Mouse (Mus musculus) natural killer cell, adult 2 months (primary cell): ENCODE measurements around the gene Prnd.
A peak's percentile ranks its signal among the peaks of the same experiment; 100 is the strongest.

ENCODE experiments used
- DNase-seq, 2 experiments: peaks; one replicate each; pipeline ENCODE4 v3.0.0; 2022; ENCODE audit warnings: low spot score in 2 of 2

The Prnd gene

DNA sequence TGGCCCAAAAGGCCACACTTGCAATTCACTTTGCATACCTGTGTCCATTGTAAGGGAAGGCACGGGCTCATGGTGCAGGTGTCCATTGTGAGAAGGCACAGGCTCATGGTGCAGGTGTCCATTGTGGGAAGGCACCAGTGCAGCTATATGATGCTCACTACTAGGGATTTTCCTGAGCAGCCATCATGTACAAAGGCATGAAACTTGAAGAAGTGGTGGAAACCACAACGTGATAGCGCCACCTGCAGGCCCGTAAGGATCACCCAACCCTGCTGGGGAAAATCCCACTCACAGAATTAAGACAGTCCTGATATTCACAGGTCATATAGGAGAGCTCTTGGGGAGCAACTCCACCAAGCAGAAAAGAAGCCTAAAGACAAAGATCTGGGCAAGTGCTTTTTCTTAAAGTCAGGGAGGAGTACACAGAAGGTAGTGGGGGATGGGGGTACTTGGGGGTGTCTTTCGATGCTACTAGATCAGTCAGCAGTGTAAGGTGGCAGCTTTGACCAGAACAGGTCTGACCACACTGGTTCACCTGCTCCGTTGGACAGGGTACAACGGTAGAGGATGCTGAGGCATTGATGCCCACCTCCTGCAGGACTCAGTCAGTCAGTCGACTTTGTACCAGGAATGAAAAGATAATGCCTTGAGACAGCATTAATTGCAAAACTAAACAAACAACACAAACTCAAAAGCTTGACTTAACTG lies 11.1 kb upstream of the Prnd start:
- peak; percentile 21 to 52 for DNase-seq

DNA sequence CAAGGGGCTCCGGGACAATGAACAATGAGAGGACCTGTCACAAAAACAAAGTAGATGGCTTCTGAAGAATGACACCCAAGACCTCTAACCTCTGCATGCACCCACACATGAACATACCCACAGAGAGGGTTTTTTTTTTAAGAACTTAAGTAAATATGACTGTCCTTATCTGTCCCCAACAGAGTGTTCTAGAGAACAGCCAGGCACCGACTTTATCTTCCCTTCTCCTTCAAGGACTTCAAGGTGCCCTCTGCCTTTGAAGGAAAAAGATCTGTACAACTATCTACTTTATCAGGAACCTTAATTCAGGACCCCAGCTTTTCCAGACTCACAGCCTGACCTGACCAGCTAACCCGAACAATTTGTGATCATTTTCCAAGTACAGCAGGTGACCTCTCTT lies 10.2 kb upstream of the Prnd start:
- DNase-seq = no peak

DNA sequence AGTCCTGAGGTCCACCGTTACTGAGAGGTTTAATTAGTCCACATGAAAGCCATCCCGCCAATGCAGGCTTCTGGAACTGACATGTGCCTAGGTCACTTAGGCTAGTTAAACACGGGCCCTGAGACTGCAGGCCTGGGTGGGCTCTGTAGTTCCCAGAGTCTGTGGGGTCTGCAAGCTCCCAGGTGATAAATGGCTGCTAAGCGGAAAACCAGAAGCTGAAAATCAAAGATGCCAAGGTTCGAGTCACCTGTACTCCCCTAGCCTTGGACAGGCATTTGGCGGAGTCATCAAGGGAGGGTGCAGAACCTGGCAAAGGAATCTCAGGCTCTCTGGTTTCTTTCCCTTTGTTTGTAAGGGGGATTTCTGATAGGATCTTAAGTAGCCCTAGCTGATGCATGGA lies 9.2 kb upstream of the Prnd start:
- no peak for DNase-seq

DNA sequence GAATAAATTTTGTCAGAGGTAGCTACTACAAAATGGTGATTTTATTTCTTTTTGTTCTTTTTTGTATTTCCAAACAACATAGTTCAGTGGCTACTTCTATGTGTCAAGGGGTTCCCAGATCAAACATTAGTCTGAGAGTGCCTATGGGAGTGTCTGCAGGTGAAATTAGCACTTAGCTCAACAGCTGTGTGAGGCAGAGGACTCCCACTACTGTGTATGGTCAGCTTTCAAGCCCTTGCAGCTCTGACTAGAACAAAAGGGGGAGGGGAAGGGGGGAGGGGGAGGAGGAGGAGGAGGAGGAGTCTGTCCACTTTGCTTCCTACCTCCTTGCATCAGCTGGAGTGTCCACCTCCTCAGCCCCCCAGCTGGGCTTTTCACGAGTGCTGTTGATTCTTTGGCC lies 6.3 kb upstream of the Prnd start:
- no peak for DNase-seq

DNA sequence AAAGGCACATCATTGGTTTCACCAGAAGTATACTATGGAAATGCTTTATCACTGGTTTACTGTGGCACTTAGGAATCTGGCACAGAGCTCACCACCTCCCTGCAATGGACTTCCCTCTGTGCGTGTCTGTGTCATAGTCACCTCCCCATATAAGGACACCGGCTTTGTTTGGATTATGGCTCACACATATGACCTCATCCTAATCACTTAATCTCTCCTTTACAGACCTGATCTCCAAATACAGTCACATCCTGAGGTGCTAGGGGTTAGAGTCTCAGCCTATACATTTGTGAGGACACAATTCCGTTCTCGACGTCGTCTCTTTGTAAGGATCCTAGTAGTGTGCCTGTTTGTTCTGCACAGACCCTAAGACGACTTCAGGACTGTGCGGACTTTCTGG lies 5.4 kb upstream of the Prnd start:
- DNase-seq = no peak

DNA sequence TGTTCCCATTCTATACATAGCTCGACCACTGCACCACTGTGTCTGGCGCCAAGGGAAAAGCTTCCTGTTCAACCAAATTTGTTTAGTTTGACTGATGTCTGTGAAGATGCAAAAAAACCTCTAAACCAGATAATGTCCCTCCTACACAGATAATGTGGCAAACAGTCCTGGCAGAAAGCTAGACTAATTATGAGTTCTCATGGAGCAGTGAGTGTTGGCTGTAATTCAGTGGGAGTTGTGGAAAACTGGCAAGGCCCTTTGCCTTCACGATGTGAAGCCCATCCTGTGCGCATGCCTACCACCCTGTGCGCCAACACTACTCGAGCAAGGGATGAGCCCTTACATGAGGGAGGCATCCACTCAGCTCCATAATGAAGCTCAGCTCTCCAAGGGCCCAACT lies 4.9 kb upstream of the Prnd start:
- no peak for DNase-seq

DNA sequence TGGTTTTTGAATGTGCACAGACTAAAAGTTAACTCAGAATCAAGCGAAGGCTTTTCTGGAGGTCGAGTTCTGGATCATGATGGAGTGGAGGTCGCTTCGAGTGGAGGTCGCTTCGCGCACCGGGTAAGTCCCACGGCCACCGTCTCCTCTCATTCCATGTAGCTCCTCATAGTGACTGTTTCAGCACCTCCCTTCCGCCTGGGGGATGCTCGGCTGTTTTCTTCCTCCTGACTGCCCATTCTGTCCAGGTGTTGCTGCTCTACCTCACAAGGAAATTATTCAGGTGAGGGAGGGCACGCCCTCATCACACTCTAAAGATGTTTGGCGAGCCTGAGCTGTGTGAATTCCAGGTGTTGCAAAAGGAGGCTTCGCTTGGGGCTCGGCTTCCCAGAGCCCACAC lies 4.3 kb upstream of the Prnd start:
- no peak for DNase-seq

DNA sequence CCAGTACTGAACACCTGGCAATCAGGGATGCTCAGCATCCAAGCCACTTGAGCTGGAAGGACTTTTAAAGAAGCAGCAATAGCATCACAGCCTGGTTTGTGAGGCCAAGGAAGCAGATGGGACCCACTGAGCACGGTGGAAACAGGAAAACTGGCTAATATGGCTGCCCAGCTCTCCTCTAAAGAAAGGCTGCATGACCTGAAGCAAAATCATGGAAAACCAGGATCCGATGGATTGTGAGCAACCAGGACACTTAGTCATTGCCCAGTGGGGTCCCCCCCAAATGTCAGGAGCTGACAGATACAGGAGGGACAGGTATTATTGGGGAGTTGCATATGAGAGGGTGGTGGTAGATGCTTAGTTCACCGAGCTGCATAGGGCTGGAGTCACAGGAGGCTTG lies 2.5 kb upstream of the Prnd start:
- no peak for DNase-seq

DNA sequence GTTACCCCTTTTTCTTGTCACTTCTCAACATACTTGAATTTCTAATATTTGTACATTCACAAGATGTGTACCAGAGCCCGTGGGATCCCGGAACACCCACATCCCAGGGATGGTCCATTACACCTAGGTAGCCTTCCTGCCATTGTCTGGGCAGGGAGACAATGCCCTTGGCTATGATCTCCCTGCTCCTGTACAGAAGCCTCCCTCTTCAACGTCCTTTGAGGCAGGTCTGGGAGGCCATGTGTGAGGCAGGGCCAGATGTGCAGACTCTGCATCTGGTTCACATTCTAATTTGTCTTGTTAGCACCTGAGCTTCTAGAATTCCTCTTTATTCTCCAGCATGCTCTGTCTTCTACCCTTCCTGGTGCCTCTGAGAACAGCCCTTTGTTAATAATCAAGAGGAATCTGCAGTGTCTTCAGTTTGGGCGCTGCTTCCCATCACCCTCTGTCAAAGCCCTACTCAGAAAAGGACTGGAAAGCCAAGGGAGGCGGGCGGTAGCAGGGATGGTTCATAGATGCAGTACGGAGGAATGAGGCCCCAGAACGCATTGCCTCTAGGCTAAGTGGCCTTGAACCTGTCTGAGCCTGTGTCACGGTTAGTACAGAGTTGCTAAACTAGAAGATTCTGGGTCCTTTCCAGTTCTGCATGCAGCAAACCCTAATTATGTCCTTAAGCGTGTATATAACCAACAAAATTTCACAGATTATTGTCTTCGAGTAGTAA lies 1.6 kb upstream of the Prnd start:
- DNase-seq = no peak

DNA sequence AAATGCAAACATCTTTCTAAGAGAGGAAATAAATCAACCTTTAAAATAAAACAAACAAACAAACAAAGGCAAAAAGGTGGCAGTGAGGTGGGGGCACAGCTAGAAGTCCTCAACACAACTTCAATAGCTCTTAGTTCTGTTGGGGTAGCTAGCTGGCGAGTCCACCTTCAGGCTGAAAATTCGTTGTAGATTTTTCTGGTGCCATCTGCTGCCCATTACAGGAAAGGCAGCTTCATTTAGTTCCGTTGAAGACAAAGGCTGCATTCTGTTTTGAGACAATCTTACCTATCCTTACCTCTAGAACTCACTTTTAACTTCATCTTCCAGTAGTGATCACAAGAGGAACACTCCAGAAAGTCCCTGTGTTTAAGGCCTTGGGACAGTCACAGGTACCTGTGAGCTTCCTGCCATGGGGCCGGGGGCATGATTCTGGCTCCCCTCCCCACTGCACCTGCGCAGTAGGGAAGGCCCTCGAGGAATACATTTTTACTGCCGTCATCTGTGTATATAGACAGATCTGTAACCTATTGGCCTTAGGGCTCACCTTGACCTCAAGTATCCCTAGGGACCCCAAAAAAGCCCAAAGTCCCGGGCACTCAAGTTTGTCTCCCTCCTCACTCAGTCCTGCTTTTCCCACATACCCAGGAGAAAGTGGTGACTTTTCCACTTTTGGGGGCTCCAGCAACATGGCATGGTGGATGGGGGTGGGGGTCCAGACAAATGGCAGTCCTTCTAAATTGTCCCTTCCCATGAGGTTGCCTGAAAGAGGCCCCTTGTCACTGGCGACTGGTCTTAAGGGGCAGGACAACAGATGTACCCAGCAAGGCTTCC lies 679 bp upstream of the Prnd start:
- peak in 1 of 2 experiments; percentile 41 for DNase-seq

DNA sequence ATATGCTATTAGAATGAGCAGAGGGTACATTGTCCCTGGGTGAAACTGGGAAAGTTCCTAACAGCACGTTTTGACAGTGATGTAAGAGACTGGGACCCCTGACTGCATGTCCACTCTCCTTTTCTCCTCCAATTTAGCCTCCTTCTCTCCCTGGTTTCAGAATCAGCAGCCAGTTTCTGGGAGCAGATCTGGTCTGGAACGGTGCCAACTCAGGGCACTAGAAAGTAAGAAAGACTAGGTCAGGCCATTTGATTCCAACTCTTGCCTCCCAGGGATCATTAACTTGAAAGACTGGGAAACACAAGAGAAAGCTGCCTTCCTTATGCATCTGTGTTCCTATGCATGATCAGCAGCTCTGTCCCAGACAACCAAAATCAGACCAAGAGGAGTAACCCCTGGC lies 1.8 kb downstream of the Prnd start:
- no peak for DNase-seq

DNA sequence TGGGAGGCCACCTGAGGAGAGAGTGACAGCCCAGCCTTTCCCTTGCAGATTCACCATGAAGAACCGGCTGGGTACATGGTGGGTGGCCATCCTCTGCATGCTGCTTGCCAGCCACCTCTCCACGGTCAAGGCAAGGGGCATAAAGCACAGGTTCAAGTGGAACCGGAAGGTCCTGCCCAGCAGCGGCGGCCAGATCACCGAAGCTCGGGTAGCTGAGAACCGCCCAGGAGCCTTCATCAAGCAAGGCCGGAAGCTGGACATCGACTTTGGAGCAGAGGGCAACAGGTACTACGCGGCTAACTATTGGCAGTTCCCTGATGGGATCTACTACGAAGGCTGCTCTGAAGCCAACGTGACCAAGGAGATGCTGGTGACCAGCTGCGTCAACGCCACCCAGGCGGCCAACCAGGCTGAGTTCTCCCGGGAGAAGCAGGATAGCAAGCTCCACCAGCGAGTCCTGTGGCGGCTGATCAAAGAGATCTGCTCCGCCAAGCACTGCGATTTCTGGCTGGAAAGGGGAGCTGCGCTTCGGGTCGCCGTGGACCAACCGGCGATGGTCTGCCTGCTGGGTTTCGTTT lies 2.4 kb downstream of the Prnd start:
- no peak for DNase-seq

DNA sequence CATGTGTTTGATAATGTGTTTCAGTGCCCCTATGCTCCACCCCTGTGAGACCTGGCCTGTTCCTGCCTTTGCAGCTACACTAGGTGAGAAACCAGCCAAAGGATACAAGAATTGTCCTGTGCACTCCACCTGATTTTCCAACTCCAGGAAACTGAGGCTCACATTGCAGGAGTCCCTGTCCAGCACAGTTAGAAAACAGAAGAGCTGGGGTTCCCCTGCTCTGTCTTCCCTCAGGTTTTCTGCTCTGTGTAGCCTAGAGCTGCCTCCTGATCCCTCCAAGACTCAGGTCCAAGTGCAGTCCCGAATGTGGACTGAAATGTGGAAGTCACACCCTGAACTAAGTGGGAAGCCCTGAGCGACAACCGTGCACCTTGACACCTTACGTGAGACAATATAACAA lies 3.0 kb downstream of the Prnd start:
- no peak for DNase-seq

DNA sequence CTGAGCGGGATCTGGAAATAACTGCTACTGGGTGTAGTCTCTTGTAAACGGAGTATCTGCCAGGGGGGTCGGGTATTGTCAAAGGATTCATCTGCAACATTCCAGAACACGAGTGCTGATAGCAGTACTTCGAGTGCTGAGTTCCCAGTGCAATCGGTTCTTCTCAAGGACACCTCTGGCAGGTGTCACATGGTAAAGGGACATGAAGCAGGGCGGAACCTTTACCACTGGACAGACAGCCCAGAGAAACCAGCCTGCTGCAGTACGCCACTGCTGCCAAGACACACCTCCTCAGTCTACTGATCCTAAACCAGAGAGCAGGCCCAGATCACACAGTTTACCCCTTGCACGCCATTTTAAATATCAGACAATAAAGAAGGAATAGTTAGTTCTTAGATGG lies 4.2 kb downstream of the Prnd start:
- DNase-seq = no peak

DNA sequence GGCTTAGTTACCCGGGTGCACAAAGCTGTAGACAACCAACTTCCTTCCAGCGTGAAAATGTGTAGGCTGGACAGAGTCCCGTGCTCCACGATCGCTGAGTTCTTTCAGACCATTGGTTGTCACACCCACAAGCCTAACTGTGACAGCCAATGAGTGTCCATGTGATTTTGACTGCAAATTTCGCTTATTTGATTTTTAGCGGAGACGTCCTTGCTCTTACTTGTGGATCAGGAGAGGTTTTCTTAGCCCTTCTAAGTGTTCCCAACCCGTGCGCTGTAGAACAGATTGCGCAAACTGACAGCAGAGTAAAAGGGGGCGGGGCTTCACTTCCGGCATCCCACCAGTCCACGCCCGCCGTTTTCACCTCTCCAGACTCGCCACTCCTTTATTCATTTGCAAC lies 4.6 kb downstream of the Prnd start:
- no peak for DNase-seq

DNA sequence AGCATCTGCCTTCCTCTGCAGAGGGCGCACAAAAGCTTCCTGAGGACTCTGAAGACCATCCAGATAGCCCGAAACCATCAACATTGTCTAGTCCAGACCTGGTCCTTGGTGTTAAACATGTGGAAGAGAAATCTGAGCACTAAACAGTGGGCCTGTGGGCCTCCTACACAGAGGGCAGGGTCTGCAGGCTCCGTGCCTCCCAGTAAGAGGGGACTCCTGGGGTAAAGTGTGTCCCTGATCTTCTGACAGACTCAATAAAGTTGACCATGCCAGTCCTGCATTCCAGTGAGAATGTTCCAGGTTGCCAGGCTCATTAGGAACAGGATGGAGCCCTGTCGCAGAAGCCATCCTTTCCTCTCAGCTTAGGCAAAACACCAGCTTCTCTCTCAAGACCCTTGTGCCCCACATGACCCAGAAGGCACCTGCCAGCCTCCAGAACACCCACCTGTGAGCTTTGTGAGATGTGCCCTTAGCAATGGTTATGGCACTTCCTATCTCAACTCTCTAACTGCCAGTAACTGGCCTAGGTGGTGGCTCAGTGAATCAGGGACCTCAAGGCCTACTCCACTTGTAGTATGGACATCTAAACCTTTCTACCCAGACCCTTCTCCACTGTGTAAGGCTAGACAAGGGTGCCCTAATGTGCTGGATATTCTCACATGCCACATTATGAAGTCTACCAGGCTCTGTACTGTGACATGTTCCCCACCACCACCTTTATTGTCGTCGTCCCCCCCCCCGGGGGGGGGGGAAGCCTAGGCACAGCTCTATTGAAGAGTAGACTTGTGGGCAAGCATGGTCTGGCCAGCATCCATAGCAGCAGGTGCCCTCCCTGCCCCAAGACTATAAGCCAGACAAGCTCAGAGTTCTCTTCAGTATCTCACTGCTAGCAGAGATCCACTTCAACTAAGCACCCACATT lies 5.9 kb downstream of the Prnd start:
- DNase-seq = no peak

DNA sequence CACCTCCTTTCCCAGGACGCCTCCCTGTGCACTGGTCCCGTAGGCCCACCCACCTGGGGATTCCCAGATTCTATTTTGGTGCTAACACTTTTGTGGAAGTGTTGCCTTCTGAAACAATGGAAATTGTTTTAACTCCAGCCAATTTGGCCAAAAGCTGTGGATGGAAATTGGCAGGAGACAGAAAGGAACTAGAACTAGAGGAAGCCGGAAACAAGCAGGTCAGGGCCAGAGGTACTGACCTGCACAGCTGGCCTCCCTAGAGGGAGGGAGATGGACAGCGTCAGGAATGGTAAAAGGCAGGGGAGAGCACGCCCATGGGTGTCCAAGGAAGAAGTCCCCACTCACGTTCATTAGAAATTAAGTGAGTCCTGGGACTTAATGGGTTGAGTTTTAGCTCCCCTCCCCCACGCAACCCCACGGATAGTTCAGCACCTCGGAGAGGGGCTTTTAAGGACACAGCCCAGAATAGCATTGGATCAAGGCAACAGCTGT lies 7.1 kb downstream of the Prnd start:
- no peak for DNase-seq

DNA sequence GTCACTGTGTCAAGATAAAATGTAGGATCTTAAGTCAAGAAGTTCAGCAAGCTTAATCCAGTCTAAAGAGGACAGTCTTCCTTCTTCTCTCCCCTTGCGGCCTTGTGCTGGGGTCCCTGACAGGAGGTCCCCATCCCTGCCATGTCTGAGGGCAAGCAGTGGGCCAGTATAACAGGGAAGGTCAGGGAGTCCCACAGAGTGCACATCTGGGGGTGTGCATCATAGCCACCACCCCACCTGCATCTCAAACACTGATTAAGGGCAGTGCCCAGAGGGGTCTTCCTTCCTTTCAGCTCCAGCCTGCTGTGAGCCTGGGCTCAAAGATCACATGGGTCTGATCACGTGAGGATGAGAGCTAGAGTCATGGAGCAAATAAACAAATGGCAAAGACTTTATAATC lies 11.0 kb downstream of the Prnd start:
- DNase-seq = no peak

DNA sequence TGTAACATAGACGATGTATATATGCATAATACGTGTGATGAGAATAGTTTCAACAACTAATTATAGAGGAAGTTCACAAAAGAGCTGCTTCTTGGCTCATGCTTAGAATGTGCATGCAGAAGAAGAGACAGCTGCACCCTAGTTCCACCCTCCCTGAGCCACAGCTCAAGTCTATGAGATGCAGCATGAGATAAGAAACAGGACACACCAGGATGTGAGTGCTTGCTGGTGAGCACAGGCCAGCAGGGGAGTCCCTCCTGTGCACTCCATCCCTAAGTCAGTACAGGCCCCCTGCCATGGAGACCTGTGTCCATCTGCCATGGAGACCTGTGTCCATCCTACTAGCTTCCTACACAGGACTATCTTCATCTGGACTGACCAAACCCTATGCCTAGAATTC lies 19.9 kb downstream of the Prnd start:
- no peak for DNase-seq

DNA sequence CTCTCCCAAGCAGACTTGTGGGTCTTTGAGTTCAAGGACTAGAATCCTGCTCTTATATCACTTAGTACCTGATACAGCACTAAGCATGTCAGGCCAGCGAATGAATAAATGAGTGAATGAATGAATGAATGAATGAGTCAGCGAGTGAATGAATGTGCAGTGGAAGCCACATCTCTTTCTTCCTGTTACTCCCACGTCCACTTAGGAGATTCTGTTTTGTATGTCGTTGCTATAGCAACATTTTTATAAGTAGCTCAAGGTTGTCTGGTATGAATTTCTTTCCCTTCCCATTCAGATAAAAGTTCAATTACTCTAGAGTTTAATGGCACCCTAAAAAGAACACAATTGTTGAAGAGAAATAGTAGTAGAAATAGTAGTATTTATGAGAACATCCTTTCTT lies 20.4 kb downstream of the Prnd start:
- no peak for DNase-seq

DNA sequence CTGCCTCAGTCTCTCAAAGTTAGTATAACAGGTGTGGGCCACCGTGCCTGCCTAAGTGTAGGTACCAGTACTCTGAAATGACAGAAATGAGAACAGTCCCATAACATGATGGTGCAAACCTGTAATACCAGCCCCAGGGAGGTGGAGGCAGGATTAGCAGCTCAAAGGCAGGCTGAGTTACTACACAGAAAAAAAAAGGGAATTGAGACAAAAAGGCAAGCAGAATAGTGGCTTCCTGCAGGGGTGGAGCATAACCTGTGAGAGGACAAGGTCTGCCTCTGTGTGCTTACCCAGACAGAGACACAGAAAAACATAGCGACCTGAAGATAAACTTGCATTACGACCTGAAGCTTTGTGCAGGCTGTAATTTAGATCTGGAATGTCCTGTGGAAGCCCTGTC lies 26.0 kb downstream of the Prnd start:
- DNase-seq = no peak
